Mouse (Mus musculus) embryonic facial prominence, embryonic 11.5 days (tissue): ENCODE results near the gene Robo1. TPM values are rescaled to one million over a fixed set of nuclear protein-coding genes. Genes with fewer than 3 reads are reported as not detected.

Source experiments
- ATAC-seq: fragments of 200-750 bp; cut with Nextera tagmentation; replicated peaks from 2 replicates; pipeline ENCODE4 v1.8.0; 2017; ENCODE audit warnings: low read depth; ENCODE audit not compliant: insufficient number of reproducible peaks, low FRiP score, low TSS enrichment
- DNase-seq: peaks from one replicate; pipeline ENCODE4 v3.0.0-alpha.2; 2015; ENCODE audit warnings: low spot score
- H3K27ac ChIP-seq: fragments of 300-500 bp; sonication (generic); replicated peaks from 2 replicates; pipeline ENCODE4 v1.5.1; 2014; ENCODE audit warnings: mild to moderate bottlenecking, low read depth, low read length, control low read depth
- H3K27me3 ChIP-seq: fragments of 300-500 bp; sonication (generic); 2 replicates; pipeline ENCODE4 v1.6.1; 2014; ENCODE audit warnings: mild to moderate bottlenecking, low read length, moderate library complexity, mixed read lengths; ENCODE audit not compliant: control insufficient read depth, insufficient read depth
- H3K36me3 ChIP-seq: fragments of 300-500 bp; sonication (generic); replicated peaks from 2 replicates; pipeline ENCODE4 v1.6.1; 2014; ENCODE audit warnings: low read depth, mild to moderate bottlenecking, low read length, moderate library complexity, mixed read lengths; ENCODE audit not compliant: control insufficient read depth, insufficient read depth
- H3K4me1 ChIP-seq: fragments of 300-500 bp; sonication (generic); 2 replicates; pipeline ENCODE4 v1.6.1; 2014; ENCODE audit warnings: low read length, mixed read lengths; ENCODE audit not compliant: control insufficient read depth, insufficient read depth
- H3K4me2 ChIP-seq: fragments of 300-500 bp; sonication (generic); 2 replicates; pipeline ENCODE4 v1.6.1; 2014; ENCODE audit warnings: low read depth, mild to moderate bottlenecking, control low read depth, low read length, moderate library complexity
- H3K4me3 ChIP-seq: fragments of 300-500 bp; sonication (generic); 2 replicates; pipeline ENCODE4 v1.5.1; 2014; ENCODE audit warnings: low read depth, low read length, control low read depth
- H3K9ac ChIP-seq: fragments of 300-500 bp; sonication (generic); replicated peaks from 2 replicates; pipeline ENCODE4 v1.6.1; 2014; ENCODE audit warnings: mild to moderate bottlenecking, control low read depth, low read length
- H3K9me3 ChIP-seq: fragments of 300-500 bp; sonication (generic); replicated peaks from 2 replicates; pipeline ENCODE4 v1.6.1; 2016; ENCODE audit warnings: mild to moderate bottlenecking, low read length, inconsistent platforms, mixed read lengths; ENCODE audit not compliant: control insufficient read depth
- WGBS: fragments of 180-500 bp; shearing (Covaris S2); extraction: QIAGEN DNeasy Blood & Tissue Kit; methylation state at CpG from one replicate; pipeline ENCODE4 v1.1.7; 2014; 5-methylcytosine and 5-hydroxymethylcytosine counted together
- polyA plus RNA-seq: library from polyadenylated mRNA; unstranded; fragments of >200 nt; fragmentation: Nextera tagmentation; extraction: Ambion mirVana; gene quantifications from 2 replicates; pipeline ENCODE4 v1.2.1, GENCODE M21; 2014

The Robo1 gene
- polyA plus RNA-seq, 1 experiment from 2014 or later = 50.0 TPM

GRCm38 (mm10) chr16:72765128-72765913, 457.2 kb downstream of the Robo1 start:
- H3K27ac ChIP-seq = no peak overlapping the region
- H3K9me3 ChIP-seq = no peaks in the 10 kb centered on the region
- H3K36me3 ChIP-seq = no peaks in the 10 kb centered on the region
- H3K4me3 ChIP-seq = no peak overlapping the region
- H3K27me3 ChIP-seq = no peaks in the 10 kb centered on the region
- H3K4me1 ChIP-seq = no peaks in the 10 kb centered on the region; the same call in 1 of the 2 replicates
- H3K4me2 ChIP-seq = no peak overlapping the region
- DNase-seq = peak; percentile 42
- H3K9ac ChIP-seq = no peak overlapping the region
- WGBS = 63% methylated on average over 9 of the region's 9 CpGs
- no peak for ATAC-seq

GRCm38 (mm10) chr16:72769214-72769834, 461.2 kb downstream of the Robo1 start:
- Histone ChIP-seq H3K9ac (no peak overlapping the region), H3K9me3 (no peaks in the 10 kb centered on the region), H3K27me3 (no peaks in the 10 kb centered on the region), H3K27ac (no peak overlapping the region), H3K36me3 (no peaks in the 10 kb centered on the region), H3K4me1 (no peaks in the 10 kb centered on the region; the same call in 1 of the 2 replicates), H3K4me3 (no peak overlapping the region), H3K4me2 (no peak overlapping the region)
- no peak for ATAC-seq
- WGBS = 72% methylated on average over 8 of the region's 8 CpGs
- DNase-seq = no peak

GRCm38 (mm10) chr16:72772348-72772747, 464.2 kb downstream of the Robo1 start:
- 26% methylated on average over 5 of the region's 5 CpGs for WGBS
- no peaks in the 10 kb centered on the region; the same call in 1 of the 2 replicates for H3K4me1 ChIP-seq
- ATAC-seq = no peak

GRCm38 (mm10) chr16:72773034-72773433, 464.9 kb downstream of the Robo1 start:
- Histone ChIP-seq H3K4me1 (no peaks in the 10 kb centered on the region; the same call in 1 of the 2 replicates), H3K4me2 (no peak overlapping the region), H3K9ac (no peak overlapping the region), H3K27ac (no peak overlapping the region), H3K9me3 (no peaks in the 10 kb centered on the region), H3K4me3 (no peak overlapping the region), H3K36me3 (no peaks in the 10 kb centered on the region), H3K27me3 (no peaks in the 10 kb centered on the region)
- DNase-seq (no peak), ATAC-seq (no peak)
- WGBS = 22% methylated on average over 7 of the region's 7 CpGs

More at GRCm38 (mm10) chr16:72772348-72772747, 464.2 kb downstream of the Robo1 start:
- no peak overlapping the region for H3K4me3 ChIP-seq
- H3K27ac ChIP-seq = no peak overlapping the region
- H3K36me3 ChIP-seq = no peaks in the 10 kb centered on the region
- H3K27me3 ChIP-seq = no peaks in the 10 kb centered on the region
- H3K9ac ChIP-seq = no peak overlapping the region
- DNase-seq = peak; percentile 38
- H3K4me2 ChIP-seq = no peak overlapping the region
- no peaks in the 10 kb centered on the region for H3K9me3 ChIP-seq

- Histone ChIP-seq H3K4me1 (no peaks in the 10 kb centered on the region), H3K4me2 (no peak overlapping the region; the same call in 1 of the 2 replicates), H3K9me3 (no peaks in the 10 kb centered on the region), H3K36me3 (no peaks in the 10 kb centered on the region), H3K9ac (no peak overlapping the region), H3K27me3 (no peaks in the 10 kb centered on the region), H3K27ac (no peak overlapping the region), H3K4me3 (no peak overlapping the region)
- 23% methylated on average over 9 of the region's 9 CpGs for WGBS
- peak; percentile 58 for DNase-seq
- no peak for ATAC-seq
These were observed 470.4 kb downstream of the Robo1 start for GRCm38 (mm10) chr16:72778520-72778919.

GRCm38 (mm10) chr16:72782171-72782570, 474.1 kb downstream of the Robo1 start:
- WGBS = 88% methylated on average over 6 of the region's 6 CpGs
- H3K4me2 ChIP-seq = no peak overlapping the region
- ATAC-seq (no peak), DNase-seq (no peak)
- no peaks in the 10 kb centered on the region for H3K27me3 ChIP-seq
- no peaks in the 10 kb centered on the region for H3K4me1 ChIP-seq
- H3K36me3 ChIP-seq = no peaks in the 10 kb centered on the region
- H3K27ac ChIP-seq = no peak overlapping the region
- no peak overlapping the region for H3K4me3 ChIP-seq
- H3K9me3 ChIP-seq = no peaks in the 10 kb centered on the region
- no peak overlapping the region for H3K9ac ChIP-seq

- Histone ChIP-seq H3K27me3 (no peaks in the 10 kb centered on the region), H3K9ac (no peak overlapping the region), H3K4me1 (no peaks in the 10 kb centered on the region), H3K4me2 (no peak overlapping the region), H3K27ac (no peak overlapping the region), H3K4me3 (no peak overlapping the region), H3K9me3 (no peaks in the 10 kb centered on the region), H3K36me3 (no peaks in the 10 kb centered on the region)
- WGBS = 70% methylated on average over 6 of the region's 6 CpGs
- no peak for ATAC-seq
- no peak for DNase-seq
These were observed 478.0 kb downstream of the Robo1 start for GRCm38 (mm10) chr16:72786079-72786478.

GRCm38 (mm10) chr16:72786636-72787035, 478.5 kb downstream of the Robo1 start:
- Histone ChIP-seq H3K4me3 (no peak overlapping the region), H3K4me2 (no peak overlapping the region), H3K36me3 (no peaks in the 10 kb centered on the region), H3K27me3 (no peaks in the 10 kb centered on the region), H3K4me1 (no peaks in the 10 kb centered on the region), H3K27ac (no peak overlapping the region), H3K9ac (no peak overlapping the region), H3K9me3 (no peaks in the 10 kb centered on the region)
- WGBS = 48% methylated on average over 5 of the region's 5 CpGs
- peak; percentile 49 for DNase-seq
- no peak for ATAC-seq
